Mouse (Mus musculus): Measurements from ENCODE around the gene Gas2l1.

GRCm38 (mm10) chr11:5099576-5100183, 34.6 kb upstream of the Gas2l1 start:
- TF ChIP-seq CTCF (conservative IDR thresholded peaks at IDR 0.05; ENCODE audit: low read length) (no peak), NANOG (IDR thresholded peaks at IDR 0.05; ENCODE audit: borderline replicate concordance, low read length) (no peak)
